Mouse (Mus musculus) fibroblast of lung, adult 2 months (primary cell): ENCODE results near the gene Wdr25.
A peak's percentile ranks its signal among the peaks of the same experiment; 100 is the strongest.

Experiments used
- DNase-seq: peaks from one replicate; pipeline ENCODE4 v3.0.0-alpha.2; 2011; ENCODE audit warnings: low read depth

Gene Wdr25

DNA sequence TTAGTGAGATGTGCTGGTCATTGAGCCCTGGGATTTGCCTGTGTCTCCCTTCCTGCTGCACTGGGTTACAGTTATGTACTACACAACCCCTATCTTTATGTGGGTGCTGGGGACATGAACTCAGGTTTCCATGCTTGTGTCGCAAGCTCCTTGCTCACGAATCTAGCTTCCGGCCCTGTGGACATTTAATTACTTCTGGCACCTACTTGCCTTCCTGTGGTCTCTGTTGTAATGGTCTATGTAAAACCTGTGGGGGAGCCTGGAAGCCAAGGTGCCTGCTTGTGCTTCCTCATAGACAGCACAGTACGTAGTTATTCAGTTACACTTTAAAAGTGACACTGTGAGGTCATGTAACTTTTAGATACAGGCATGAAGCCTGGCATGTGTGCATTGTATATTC is 44.1 kb downstream of the Wdr25 start:
- DNase-seq, result no peak

DNA sequence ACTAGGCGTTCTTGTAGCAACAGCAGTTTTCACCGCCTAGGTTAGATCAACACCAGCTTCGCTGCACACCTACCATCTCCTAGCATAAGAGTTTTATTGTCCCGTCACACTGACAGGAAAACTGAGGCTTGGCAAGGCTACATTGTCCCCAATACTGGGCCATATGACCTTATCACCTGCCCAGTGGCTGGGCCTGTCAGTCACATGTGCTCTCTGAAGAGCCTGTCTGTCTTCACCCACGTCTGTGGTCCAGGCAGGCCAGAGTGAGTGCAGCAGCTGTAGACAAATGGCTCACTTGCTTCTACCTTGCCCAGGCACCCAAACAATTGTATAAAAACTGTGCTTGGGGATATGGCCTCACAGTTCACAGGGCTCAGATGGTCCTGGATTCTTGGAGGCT is 45.4 kb downstream of the Wdr25 start:
- DNase-seq, result no peak

DNA sequence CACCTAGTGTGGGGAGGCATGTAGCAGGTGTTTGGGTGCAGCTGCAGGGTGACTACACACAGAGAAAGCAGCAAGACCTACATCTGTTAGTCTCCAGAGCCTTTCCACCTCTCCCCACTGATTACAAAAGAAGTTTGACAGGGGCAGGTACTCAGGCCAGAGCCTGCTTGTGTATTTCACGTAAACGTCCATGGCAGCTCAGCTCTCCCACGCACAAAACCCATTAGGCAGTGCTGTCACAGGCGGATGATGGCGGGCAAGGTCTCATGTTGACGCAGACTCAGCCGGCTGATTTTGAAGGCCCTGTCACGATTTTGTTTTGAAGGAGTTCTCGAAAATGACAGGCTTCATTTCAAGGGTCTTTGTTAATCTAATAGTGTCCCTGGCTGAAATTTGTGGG is 45.9 kb downstream of the Wdr25 start:
- DNase-seq, result no peak

DNA sequence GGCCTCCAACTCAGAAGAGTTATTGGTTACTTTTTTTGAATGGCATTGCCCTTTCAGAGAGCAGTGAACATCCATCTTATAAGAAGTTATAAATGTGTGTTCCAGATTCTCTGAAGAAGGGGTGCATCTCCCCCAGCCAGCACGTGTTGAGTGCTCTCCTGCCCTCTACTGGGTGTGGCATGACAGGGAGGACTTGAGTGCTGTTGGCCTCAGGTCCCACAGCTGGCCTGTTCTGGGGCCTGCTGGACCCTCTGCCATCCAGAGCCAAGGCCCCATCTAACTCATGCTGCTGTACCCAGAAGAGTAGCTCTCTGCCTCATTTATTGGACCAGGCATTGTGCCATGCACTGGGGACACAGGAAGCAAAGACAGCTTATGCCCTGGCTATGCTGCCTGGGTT is 46.8 kb downstream of the Wdr25 start:
- DNase-seq, result no peak

DNA sequence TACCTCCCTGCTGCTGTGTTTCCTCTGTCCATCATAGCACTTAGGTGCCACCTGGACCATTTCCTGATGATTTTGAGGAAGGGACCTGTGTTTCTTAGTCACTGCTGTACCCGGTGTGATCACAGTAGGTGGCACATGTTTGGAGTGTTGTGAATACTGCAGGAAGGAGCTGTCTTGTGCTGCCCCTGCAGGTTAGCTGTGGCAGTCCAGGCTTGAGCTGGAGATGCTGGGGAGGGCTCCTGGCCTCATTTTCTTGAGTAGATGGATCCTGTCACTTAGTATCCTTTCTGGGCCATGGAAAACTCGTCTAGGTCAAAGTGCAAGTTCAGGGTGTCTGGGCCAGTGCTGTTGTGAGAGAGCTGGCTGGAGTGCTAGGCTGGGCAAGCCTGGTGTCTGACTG is 47.9 kb downstream of the Wdr25 start:
- no peak for DNase-seq

DNA sequence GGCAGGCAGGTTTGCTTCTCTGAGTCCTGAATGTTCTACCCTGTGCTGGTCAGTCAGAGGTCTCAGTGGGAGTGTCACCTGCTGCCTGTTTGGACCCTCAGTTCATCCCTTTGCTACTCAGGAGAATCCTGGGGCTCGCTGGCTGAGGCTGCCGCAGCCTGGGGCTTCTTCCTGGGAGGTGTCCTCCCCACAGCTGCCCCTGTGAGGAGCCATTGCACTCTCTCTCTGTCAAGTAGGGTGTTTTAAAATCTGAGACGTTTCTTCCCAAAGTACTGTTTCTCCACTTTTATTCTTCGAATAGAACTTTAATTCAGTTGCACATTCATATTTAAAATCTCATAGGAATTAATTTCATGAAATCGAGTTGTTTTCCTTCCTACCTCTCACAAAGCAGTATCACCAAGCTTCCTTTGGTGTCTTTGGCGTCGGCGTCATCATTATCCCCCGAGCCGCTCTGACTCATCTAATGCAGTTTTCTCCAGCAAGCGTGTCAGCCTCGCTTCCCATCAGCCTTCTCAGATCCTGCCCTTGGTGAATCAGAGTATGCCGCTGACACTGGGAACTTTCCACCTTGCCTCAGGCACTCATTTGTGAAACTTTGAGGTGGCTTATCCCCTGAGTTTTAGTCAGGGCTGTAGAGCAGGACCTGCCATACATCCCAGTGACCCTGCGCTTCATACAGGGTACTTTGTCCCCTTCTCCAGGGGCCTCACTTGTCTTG is 48.9 kb downstream of the Wdr25 start:
- DNase-seq, result no peak

DNA sequence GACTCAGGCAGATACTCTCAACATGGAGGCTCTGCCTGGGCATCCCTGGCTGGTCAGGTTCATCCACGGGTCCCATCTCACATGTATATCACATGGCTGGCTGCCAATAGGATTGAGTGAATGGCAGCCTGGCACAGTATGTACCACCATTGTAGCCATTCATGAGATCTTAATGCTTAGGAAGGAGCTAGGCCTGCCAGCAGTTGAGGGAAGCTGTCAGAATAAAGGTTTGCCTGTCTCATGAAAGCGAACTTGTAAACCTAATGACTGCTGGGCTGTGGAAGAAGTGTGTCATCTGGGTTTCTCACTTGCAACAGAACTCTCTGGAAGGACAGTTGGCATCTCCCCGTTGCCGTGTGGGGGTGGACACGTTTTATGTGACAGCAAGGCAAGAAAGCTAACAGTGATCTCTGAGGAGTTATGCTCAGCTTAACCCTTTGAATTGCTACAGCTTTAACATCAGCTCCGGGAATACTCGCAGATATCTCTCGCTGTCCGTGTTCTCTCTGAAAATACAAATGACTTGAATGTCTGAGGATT is 59.6 kb downstream of the Wdr25 start:
- DNase-seq, result no peak

DNA sequence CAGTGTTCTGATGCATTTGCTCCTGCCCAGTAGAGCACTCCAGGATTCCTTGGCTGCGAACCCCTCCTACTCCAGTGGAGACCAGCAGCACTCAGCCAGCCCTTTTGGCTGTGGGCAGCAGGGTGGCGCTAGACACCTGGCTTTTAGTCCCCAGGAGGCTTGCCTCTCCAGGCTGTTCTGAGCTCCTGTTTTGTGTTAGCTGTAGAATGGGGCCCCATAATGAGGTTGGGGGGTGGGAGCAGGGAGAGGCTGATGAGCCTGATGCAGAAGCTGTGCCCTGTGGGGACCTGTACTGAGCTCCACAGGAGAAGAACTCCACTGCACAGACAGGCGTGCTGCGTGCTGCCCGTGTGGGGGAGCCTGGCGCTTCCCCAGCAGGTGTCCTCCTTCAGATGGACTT is 60.4 kb downstream of the Wdr25 start:
- no peak for DNase-seq

DNA sequence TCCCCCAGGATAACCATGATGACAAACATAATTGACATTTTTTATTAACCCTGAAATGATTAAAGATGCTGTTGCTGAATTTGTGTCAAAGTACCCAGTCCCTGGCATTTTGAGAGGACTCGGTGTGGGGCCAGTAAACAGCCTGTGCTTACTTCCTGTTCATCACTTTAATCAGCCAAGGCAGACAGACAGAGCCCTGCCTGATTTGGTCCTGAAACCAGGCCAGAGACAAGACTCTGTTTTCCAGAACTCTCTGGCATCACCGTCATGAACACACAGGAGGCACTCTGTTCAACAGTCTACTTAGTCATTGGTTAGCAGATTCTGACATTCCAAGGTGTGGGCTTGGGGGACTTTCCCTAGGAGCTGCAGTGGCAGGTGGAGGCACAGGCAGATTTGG is 61.0 kb downstream of the Wdr25 start:
- no peak for DNase-seq

DNA sequence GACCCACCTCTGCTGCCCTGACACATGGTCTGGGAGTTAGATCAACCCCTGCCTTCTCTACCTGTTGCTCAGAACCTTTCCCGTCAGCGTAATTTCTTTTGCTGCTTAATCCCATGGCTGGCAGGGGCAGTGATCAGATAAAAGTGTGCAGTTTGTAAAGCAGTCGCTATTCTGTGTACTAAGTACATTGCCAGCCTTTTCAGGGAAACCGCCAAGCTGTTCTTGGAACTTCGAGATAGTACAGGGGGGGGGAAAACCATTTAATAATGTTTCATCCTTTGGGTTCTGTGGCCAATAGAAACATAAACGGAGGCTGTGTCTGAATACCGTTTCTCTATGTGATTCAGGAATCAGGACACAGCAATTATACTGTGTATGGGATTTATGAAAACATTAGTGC is 65.1 kb downstream of the Wdr25 start:
- DNase-seq, result no peak

DNA sequence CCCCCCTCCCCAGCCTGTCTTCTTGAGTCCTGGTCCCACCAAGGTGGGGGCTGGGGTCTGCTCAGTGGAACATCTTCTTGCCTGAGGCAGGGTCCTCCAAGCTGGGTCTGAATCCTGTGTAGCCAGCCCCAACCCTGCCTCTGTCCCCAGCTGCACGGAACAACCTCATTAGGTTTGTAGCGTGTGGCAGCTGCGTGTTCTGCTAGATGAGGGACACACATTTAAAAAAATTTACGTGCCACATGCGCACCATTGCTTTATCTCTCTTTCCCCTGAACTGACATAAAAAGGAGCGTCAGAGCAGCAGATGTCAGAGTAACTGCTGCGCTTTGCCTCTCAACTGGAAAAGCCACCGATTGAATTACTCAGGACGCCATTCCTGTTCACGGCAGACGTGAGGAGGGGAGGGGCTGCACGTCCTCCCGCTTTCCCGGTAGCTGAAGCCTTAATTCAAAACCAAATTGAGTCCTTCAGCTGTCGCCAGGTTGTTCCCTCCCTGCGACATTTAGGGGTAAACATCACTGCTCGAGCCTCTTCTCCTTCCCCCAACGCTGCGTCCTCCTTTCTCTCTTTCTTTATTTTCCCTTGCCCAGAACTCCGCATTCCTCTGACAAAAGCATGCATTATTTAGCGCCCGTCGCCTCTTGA is 65.7 kb downstream of the Wdr25 start:
- DNase-seq, result no peak

DNA sequence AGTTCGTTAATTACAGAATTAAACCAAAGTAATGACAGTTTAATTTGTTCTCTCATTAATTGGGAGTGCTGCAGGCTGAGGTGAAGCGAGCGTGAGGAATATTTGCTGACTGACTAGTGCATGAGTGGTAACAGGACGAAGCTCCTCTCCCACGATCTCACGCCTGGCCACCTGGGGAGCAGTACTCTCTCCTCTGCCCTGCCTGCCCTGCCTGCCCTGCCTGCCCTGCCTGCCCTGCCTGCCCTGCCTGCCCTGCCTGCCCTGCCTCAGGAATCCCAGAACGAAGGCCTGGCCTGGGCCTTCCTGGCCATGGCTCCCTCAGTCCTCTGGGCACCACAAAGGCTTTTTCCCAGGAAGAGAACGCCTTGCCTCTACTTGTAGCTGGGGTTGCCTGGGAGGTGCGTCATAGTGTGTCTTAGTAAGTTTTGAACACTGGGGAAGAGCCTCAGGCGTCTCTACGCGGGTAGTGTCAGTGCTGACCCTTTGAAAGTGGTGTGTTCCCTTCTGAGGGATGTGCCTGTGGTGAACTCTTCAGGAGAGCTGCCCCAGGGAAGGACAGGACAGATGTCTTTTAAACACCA is 66.3 kb downstream of the Wdr25 start:
- no peak for DNase-seq

DNA sequence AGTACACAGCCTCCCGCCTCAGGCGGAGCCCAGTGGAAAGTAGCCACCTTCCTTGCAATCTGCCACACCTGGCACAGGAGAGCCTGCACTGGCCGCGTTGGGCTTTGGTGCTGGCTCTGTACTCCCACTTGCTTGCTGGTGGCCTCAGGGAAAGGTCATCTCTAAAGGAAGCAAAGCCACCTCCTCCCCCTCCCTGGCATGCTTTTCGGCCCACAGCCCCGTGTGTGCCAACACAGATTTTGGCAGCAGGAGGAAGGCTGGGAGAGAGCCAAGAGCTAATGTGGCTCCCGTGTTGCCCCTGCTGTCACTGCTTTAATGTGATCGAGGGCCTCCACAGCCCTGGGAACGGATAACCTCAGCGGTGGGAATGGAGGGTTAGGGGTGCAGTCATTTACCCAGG is 66.8 kb downstream of the Wdr25 start:
- no peak for DNase-seq

DNA sequence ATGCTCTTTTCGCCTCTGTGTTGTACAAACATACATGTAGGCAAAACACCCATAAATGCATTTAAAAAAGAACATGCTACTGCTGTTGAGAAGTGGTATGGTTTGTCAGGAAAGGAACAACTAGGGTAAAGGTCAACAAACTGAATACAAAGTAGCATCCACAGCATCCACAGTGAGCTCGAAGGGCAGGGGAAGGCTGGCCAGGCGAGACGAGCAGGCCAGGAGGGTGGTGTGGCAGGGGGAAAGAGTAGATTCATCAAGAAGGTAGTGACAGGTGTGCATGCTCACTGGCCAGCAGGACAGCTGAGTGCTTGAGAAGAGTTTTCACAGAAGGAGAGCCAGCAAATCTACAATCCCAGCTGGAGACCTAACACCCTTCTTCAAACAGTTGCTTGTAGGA is 74.2 kb downstream of the Wdr25 start:
- no peak for DNase-seq

DNA sequence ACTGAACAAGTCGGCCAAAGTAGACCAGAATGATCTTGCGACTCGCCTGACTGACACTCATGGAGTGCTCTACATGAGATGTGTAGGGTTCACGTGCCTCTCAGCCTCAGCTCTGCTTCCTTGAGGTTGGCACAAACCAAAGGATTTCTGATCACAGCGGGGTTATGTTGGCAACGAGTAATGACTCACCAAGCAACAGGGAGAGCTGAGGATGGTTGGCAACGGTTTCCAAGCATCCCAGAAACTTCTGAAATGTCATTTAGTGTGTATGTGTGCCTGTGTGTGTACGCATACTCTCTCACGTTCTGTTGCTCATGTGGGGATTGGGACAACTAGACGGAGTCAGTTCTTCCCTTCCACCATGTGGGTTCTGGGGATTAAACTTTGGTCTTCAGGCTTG is 74.6 kb downstream of the Wdr25 start:
- DNase-seq, result peak; percentile 46

DNA sequence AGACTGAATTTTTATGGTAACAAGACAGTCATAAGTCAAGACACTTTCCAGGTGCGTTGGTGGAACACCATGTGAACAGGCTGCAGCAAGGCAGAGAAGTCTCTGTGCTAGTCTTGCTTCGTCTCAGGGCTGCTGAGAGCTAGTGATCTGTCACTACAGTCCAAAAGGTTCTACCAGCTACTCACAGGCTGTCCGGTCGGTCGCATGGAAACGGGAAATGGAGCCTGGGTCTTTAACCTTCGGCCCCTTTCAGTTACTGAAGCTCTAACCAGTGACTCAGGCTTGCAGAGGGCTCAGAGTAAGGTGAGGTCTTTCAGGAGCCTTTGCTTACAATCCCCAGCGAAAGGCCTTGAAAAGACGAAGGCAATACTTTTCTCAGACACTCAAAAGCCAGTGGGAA is 78.0 kb downstream of the Wdr25 start:
- no peak for DNase-seq

DNA sequence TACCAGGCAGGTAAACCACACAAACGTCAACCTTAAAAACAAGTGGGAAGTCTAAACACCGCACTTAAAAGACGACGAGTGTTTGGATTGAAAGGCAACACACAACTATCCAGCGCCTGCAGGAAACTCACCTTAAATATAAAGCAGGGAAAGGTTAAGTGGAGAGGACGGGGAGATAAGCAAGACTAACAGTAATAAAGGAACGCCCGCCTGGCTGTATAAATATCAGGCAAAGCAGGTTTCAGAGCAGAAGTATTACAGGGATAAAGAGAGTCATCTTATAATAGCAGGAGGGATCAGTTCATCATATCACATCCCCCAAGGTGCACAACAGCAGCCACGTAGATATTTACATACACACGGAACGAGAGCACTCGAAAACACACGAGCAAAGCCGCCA is 78.8 kb downstream of the Wdr25 start:
- no peak for DNase-seq

DNA sequence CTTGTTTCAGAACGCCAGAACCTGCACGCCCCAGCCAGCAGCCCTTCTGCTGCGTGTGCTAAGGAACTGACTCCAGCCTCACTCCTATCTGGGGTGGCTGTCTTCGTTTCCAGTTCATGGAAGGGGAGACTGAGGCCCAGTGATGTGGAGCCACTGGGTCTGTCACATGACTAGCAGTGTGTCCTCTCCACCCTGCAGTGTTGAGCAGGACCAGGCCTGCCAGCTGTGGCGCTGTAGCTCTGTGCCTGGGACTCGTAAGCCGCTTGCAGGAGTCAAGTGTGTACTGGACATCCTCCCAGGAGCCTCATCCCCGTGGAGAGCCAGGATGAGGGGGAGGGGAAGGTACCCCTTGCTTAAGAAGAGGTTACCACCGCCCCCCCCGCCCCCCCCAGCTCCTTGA is 86.5 kb downstream of the Wdr25 start:
- DNase-seq, result no peak

DNA sequence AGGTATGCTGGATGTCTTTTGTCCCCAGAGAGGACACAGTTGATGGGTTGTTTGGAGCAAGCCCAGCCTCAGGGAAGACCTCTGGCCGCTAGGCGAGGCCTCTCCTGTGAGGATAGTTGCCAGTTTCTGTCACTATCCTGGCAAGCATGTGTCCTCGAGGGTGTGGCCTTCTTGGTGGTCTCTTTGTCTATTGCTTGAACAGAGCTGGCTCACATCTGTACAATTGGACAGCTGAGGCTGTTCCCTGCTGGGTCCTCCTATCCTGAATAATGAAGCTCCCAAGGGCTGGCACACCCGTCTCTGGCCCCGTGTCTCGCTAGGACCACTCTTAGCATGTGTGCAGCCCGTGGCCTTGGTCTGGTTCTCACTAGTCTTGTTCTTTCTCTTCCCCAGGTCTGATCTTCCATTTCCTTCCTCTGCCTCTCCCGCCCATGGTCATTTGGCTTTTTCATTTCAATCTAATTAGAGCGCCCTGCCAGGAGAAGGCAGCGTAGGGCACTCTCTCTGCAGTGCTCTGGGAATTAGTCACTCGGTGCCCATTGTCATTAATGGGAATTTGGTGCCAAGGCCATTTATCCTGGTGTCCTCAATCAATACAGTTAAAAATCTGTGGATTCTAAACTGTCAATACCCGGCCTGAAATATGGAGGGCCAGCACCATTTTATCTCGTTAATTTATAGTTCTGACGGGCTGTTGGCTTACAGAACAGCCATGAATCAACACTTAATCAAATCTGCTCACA is 88.7 kb downstream of the Wdr25 start:
- no peak for DNase-seq

DNA sequence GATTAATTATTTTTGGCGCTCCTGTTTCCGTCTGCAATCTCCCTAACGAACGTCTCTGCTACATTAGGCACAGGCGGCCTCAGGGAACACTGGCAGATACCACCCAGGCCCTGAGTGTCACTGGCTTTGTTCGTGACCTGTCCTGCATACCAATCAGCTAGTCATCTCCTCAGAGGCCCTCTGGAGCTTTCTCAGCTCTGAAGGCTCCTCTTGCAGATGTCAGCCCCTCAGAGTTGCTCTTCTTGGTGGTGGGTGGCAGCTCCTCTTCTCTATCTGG is 89.2 kb downstream of the Wdr25 start:
- DNase-seq, result no peak

DNA sequence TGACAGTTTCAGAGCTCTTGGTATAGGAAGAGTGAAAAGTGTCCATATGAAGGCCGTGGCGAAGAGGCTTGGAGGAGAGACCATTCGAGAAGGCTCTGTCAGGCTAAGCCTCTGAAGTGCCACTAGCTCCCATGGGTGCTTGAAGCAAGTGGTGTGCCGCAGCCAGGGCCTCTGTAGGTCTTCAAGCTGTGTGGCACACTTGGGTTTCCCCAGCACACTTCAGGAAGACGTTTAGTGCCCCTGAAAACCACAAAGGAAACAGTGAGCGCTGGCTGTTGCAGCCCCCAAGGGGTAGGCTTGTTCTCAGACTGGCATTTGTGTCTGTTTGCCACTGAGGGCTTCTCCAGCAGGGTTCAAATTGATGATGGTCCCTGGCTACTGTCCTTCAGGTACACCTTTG is 90.1 kb downstream of the Wdr25 start:
- DNase-seq, result no peak

DNA sequence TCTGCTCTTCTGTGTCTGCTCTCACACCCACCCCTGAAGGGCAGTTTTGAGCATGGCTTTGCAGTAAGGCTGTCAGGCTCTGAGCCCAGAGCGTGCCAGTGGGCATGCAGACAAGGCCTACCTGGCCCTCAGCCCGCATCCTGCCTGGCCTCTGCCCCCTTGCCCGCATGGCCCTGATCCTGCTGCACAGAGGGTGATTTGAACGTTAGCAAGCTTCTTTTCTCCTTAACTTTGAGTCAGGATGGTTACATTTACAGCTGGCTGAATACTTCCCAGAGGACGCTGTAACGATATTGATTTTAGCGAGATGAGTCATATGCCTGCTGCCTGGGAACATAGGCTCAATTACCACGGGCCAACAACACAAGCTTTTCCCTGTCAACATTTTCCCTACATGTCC is 91.0 kb downstream of the Wdr25 start:
- peak; percentile 93 for DNase-seq

DNA sequence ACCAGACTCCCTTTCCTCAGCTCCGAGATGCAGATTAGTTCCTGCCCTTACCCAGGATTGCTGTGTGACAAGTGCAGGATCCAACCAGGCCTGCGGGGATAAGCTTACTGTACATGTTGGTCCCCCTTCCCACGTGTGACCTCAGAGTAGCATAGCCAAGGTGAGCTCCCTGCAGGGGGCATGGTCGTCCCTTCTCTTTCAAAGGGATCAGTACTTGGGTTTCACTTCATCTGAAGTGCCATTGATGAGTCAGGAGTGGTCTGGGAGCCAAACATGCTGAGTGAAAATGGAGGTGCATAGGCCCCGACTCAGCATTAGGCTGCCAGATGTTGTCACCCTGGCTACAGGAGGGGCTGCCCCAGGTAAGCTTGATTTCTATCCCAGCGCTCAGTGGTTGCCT is 91.6 kb downstream of the Wdr25 start:
- DNase-seq, result no peak
